Mouse (Mus musculus) ES-E14 (cell line): ENCODE data around the gene Slc17a7.

Experiments used
- CHD2 ChIP-seq: IDR thresholded peaks from 2 replicates; pipeline ENCODE4 v1.6.1; 2014; ENCODE audit warnings: mild to moderate bottlenecking, low read depth, low read length, inconsistent platforms
- HCFC1 ChIP-seq: IDR thresholded peaks from 2 replicates; pipeline ENCODE4 v1.6.1; 2012; ENCODE audit warnings: low read length, inconsistent platforms, borderline replicate concordance; ENCODE audit not compliant: insufficient read depth
- MAFK ChIP-seq: IDR thresholded peaks from 2 replicates; pipeline ENCODE4 v1.6.1; 2014; ENCODE audit warnings: mild to moderate bottlenecking, low read depth, low read length, inconsistent platforms; ENCODE audit not compliant: insufficient read depth
- ZC3H11A ChIP-seq: IDR thresholded peaks from 2 replicates; pipeline ENCODE4 v1.6.1; 2012; ENCODE audit warnings: low read depth, mild to moderate bottlenecking, inconsistent platforms, low read length, borderline replicate concordance
- ZNF384 ChIP-seq: IDR thresholded peaks from 2 replicates; pipeline ENCODE4 v1.6.1; 2012; ENCODE audit warnings: low read depth, low read length, inconsistent platforms

DNA sequence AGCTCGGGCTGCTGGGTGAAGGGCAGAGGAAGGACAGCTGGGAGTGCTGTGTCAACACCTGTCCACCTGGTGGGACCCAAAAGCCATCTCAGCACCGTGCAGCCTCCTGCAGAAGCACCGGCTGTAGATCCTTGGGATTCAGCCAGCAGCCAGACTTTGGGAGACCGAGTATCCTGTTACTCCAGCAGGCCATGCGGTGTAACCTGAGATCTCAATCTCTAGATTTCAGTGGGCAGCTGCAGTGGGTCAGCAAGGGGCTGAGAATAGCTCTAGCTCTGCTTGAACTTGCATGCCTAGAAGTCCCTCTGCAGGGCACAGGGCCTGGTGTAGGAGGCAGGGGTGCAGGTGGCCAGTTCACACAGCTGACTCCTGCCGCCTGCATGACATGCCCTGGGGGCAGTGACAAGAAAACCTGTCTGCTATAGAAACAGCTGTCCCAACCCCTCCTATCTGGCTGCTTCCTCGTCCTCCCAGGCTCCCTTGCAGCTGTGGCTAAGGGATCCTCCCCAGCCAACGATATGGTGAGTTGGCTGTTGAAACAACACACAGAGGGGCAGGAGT is 28.1 kb downstream of the Slc17a7 start:
- TF ChIP-seq ZNF384 (no peak), MAFK (no peak), HCFC1 (no peak), CHD2 (no peak), ZC3H11A (no peak)
